Mouse (Mus musculus) midbrain, embryonic 11.5 days (tissue): ENCODE results near the gene Cln3. TPM values are rescaled to one million over a fixed set of nuclear protein-coding genes. Genes with fewer than 3 reads are reported as not detected.

Experiments
- ATAC-seq: fragments of 200-750 bp; cut with Nextera tagmentation; 2 replicates; pipeline ENCODE4 v1.8.0; 2017; ENCODE audit warnings: moderate TSS enrichment, moderate library complexity; ENCODE audit not compliant: low FRiP score
- DNase-seq: peaks from one replicate; pipeline ENCODE4 v3.0.0; 2015; ENCODE audit warnings: low spot score; ENCODE audit errors: missing footprints
- H3K27ac ChIP-seq: fragments of 300-500 bp; sonication (generic); 2 replicates; pipeline ENCODE4 v1.5.1; 2014; ENCODE audit warnings: low read depth, low read length
- H3K27me3 ChIP-seq: fragments of 300-500 bp; sonication (generic); 2 replicates; pipeline ENCODE4 v1.6.1; 2014; ENCODE audit warnings: mild to moderate bottlenecking, low read length, moderate library complexity, mixed read lengths; ENCODE audit not compliant: control insufficient read depth, insufficient read depth
- H3K36me3 ChIP-seq: fragments of 300-500 bp; sonication (generic); 2 replicates; pipeline ENCODE4 v1.6.1; 2014; ENCODE audit warnings: mild to moderate bottlenecking, low read length, moderate library complexity, mixed read lengths; ENCODE audit not compliant: control insufficient read depth, insufficient read depth
- H3K4me1 ChIP-seq: fragments of 300-500 bp; sonication (generic); 2 replicates; pipeline ENCODE4 v1.6.1; 2014; ENCODE audit warnings: low read length; ENCODE audit not compliant: control insufficient read depth, insufficient read depth
- H3K4me2 ChIP-seq: fragments of 300-500 bp; sonication (generic); 2 replicates; pipeline ENCODE4 v1.6.1; 2014; ENCODE audit warnings: mild to moderate bottlenecking, moderate library complexity
- H3K4me3 ChIP-seq: fragments of 300-500 bp; sonication (generic); 2 replicates; pipeline ENCODE4 v1.5.1; 2014; ENCODE audit warnings: low read depth, low read length
- H3K9ac ChIP-seq: fragments of 300-500 bp; sonication (generic); 2 replicates; pipeline ENCODE4 v1.6.1; 2014; ENCODE audit warnings: low read length
- H3K9me3 ChIP-seq: fragments of 300-500 bp; sonication (generic); 2 replicates; pipeline ENCODE4 v1.6.1; 2016; ENCODE audit warnings: low read length; ENCODE audit not compliant: control insufficient read depth
- WGBS: fragments of 180-500 bp; shearing (Covaris S2); extraction: QIAGEN DNeasy Blood & Tissue Kit; methylation state at CpG from one replicate; pipeline ENCODE4 v1.1.7; 2014; 5-methylcytosine and 5-hydroxymethylcytosine counted together
- polyA plus RNA-seq: library from polyadenylated mRNA; unstranded; fragments of >200 nt; fragmentation: Nextera tagmentation; extraction: Ambion mirVana; gene quantifications from 2 replicates; pipeline ENCODE4 v1.2.1, GENCODE M21; 2014

The Cln3 gene
- polyA plus RNA-seq, 1 experiment from 2014 or later = 22.4 TPM

DNA sequence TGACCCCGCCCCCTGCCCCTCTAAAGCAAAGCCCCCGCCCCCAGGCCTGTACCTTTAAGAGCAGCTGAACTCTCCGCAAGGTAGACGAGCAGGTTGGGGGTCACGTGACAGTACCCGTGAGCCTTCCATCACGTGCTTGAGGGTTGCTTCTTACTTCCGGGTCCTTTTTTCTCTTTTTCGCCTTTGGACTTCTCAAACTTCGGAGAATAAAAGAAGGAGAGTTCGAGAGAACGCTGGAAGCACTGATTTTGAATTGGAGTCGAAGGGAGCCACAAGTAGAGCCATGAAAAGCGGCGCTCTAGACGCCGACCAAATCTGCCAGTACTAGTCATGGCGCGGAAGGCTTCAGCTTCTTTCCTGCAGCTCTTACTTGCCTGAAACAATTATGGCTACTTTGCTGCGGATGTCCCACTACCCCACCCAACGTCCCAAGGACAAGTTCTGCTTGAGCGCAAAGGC lies 2.3 kb downstream of the Cln3 start:
- no peaks in the 10 kb centered on the region for H3K9me3 ChIP-seq
- WGBS = 1% methylated on average over 22 of the region's 22 CpGs
- DNase-seq = peak; percentile 99
- peak overlapping the region; percentile 58 for H3K4me3 ChIP-seq
- peaks cover 6% of the 10 kb centered on the region for H3K4me1 ChIP-seq
- H3K27ac ChIP-seq = peak overlapping the region; percentile 75; the same call in 1 of the 2 replicates
- peak overlapping the region; percentile 69 for H3K9ac ChIP-seq
- H3K27me3 ChIP-seq = peaks cover 3% of the 10 kb centered on the region; the same call in 1 of the 2 replicates
- peak; percentile 86 for ATAC-seq
- peak overlapping the region; percentile 83 for H3K4me2 ChIP-seq
- H3K36me3 ChIP-seq = no peaks in the 10 kb centered on the region

DNA sequence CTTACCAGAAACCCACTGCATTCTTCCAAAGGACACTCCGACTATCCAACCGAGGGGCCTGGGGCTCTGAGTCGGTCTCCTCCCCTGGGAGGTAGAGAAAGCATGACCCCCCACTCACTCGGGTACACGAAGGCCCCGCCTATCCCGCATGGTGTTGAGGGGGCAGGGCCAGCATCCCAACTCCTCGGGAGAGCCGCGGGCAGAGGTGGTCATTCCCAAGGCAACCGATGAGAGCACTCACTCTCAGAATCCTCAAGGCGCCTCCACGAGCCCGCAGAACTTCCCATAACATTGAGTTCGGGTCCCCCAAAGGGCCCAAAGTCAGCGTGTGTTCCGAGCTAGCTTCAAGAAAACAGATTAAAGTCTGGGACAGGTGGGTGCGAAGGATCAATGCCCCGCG lies 2.9 kb downstream of the Cln3 start:
- Histone ChIP-seq H3K9me3 (no peaks in the 10 kb centered on the region), H3K4me1 (peaks cover 3% of the 10 kb centered on the region; the same call in 1 of the 2 replicates), H3K27ac (no peak overlapping the region; the same call in 1 of the 2 replicates), H3K9ac (peak overlapping the region; percentile 69), H3K4me3 (peak overlapping the region; percentile 58), H3K36me3 (no peaks in the 10 kb centered on the region), H3K4me2 (peak overlapping the region; percentile 83), H3K27me3 (peaks cover 3% of the 10 kb centered on the region; the same call in 1 of the 2 replicates)
- DNase-seq = peak; percentile 90
- 2% methylated on average over 20 of the region's 20 CpGs for WGBS
- ATAC-seq = peak; percentile 76

DNA sequence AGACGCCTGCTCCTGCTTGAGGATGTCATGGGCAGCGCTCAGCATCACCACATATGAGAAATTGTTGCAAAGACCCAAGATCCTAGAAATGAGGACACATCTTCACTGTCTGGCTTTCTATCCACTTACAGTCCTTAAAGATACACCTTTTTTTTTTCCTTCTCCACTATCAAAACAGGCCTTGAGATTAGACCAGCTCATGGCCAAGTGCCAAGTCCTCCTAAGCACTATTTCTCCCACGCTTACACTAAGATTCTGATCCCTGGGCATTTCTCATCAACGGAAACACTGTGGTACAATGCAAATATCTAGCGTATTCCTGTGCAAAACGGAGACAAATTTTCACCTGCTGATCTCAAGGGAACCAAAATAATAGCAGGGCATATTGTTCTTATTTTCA lies 4.0 kb downstream of the Cln3 start:
- Histone ChIP-seq H3K4me3 (no peak overlapping the region), H3K36me3 (no peaks in the 10 kb centered on the region), H3K9me3 (no peaks in the 10 kb centered on the region), H3K9ac (no peak overlapping the region), H3K27me3 (peaks cover 3% of the 10 kb centered on the region; the same call in 1 of the 2 replicates), H3K4me2 (no peak overlapping the region), H3K27ac (no peak overlapping the region), H3K4me1 (peaks cover 3% of the 10 kb centered on the region; the same call in 1 of the 2 replicates)
- ATAC-seq (no peak), DNase-seq (no peak)
- 94% methylated on average over 6 of the region's 6 CpGs for WGBS

DNA sequence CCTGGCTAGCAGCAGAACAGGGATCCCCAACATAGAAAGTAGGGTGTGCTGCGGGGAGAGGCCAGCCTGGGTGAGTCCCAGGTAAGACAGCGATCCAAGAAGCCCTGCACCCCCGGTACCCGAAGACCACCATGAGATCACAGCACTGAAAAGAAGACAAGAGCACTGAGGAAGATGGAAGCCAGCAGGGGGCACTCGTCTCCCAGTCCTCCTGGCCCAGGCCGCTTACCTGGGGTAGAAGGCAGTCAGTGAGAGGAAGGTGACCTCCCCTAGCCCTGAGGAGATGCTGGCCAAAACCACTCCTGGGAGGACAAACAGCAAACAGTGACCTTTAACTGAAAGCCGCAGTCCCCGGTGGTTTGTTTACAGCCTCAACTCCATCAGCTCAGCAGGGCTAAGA lies 6.4 kb downstream of the Cln3 start:
- Histone ChIP-seq H3K36me3 (no peaks in the 10 kb centered on the region), H3K4me3 (no peak overlapping the region), H3K4me2 (no peak overlapping the region), H3K27me3 (no peaks in the 10 kb centered on the region), H3K4me1 (peaks cover 3% of the 10 kb centered on the region; the same call in 1 of the 2 replicates), H3K9ac (no peak overlapping the region), H3K27ac (no peak overlapping the region), H3K9me3 (no peaks in the 10 kb centered on the region)
- DNase-seq (peak; percentile 87), ATAC-seq (no peak)
- WGBS = 64% methylated on average over 8 of the region's 8 CpGs

DNA sequence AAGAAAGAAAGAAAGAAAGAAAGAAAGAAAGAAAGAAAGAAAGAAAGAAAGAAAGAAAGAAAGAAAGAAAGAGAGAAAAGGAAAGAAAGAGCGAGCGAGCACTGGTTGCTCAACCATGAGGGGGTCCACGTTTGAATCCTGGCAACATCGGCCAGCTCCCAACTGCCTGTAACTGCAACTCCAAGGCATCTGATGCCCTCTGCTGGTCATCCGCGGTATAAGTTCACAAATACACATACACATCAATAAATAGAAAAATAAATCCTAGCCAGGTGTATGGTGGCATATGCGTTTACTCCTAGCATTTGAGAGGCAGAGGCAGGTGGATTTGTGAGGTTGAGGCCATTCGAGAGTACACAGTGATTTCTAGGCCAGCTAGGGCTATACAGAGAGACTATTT lies 8.7 kb downstream of the Cln3 start:
- DNase-seq (no peak), ATAC-seq (no peak)
- Histone ChIP-seq H3K27ac (no peak overlapping the region), H3K9ac (no peak overlapping the region), H3K27me3 (no peaks in the 10 kb centered on the region), H3K4me3 (no peak overlapping the region), H3K4me1 (no peaks in the 10 kb centered on the region), H3K36me3 (no peaks in the 10 kb centered on the region), H3K4me2 (no peak overlapping the region), H3K9me3 (no peaks in the 10 kb centered on the region)
- 42% methylated on average over 8 of the region's 8 CpGs for WGBS

DNA sequence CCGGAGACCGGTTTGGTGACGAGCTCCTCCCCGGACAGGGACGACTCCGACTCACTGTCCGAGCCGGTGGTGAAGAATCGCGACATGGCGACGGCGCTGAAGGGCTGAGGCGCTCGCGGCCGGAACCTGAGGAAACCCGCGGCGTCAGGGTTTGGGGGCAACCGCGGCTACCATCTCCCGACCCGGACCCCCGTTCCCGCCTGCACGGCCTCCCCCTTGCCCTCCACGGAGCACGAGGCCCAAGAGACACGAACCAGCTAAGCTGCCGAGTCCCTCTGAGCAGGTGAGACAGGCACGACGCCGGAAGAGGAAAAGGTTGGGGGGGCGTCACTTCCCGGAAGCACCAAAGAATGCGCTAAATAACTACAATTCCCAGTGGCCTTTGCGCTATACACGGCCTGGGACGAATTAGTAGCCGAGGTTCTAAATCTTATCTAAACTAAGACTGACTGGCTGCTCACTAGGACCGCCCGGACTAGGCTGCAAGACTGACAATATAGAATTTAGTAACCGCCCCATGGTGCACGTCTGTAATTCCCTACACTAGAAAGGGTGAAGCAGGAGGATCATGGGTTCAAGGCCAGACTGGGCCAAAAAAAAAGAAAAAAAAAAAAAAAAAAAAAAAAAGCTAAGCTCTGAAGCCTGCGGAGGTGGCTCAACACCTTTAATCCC lies 19.4 kb downstream of the Cln3 start, which contains the start of gene Eif3c:
Gene Eif3c, minus strand, starts transcription at position 318 of the 672 bp plus-strand sequence.
- H3K27me3 ChIP-seq = no peaks in the 10 kb centered on the region
- peaks cover 10% of the 10 kb centered on the region; the same call in 1 of the 2 replicates for H3K36me3 ChIP-seq
- H3K4me2 ChIP-seq = peak within 1 kb of the TSS; percentile 77
- H3K27ac ChIP-seq = 0 out of 2 replicates have a peak within 1 kb of the TSS, but pooled peaks have one; percentile 18
- 0 out of 2 replicates have a peak, but pooled peaks cover 2% of the 10 kb centered on the region for H3K4me1 ChIP-seq
- ATAC-seq (peak; percentile 93), DNase-seq (peak; percentile 99)
- under 1% methylated on average over 46 of the region's 46 CpGs for WGBS
- H3K4me3 ChIP-seq = peak within 1 kb of the TSS; percentile 84
- peak within 1 kb of the TSS; percentile 83 for H3K9ac ChIP-seq
- no peaks in the 10 kb centered on the region for H3K9me3 ChIP-seq

DNA sequence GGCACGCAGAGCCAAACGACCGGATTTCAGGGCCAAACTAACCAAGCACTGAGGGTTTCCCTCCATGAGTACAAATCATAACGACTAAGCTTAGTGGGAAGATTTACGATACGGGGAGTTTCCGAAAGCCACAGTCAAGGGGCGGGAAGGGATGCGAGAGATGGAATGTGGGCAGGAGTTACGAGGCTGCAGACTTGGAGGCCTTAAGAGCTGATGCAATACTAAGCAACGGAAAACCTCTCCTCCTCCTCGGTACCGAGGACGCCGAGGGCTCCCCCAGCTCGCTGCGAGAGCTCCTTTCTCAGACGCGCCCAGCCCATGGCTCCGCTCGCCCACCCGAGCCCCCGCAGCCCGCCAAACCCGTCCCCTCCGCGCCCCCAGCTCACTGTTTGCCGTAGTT lies 19.9 kb downstream of the Cln3 start:
- Histone ChIP-seq H3K4me3 (peak overlapping the region; percentile 84), H3K4me2 (peak overlapping the region; percentile 77), H3K9me3 (no peaks in the 10 kb centered on the region), H3K9ac (peak overlapping the region; percentile 83), H3K27ac (0 out of 2 replicates have a peak overlapping the region, but pooled peaks have one; percentile 18), H3K36me3 (peaks cover 11% of the 10 kb centered on the region; the same call in 1 of the 2 replicates), H3K4me1 (0 out of 2 replicates have a peak, but pooled peaks cover 2% of the 10 kb centered on the region), H3K27me3 (no peaks in the 10 kb centered on the region)
- DNase-seq = peak; percentile 94
- under 1% methylated on average over 27 of the region's 28 CpGs for WGBS
- no peak for ATAC-seq

DNA sequence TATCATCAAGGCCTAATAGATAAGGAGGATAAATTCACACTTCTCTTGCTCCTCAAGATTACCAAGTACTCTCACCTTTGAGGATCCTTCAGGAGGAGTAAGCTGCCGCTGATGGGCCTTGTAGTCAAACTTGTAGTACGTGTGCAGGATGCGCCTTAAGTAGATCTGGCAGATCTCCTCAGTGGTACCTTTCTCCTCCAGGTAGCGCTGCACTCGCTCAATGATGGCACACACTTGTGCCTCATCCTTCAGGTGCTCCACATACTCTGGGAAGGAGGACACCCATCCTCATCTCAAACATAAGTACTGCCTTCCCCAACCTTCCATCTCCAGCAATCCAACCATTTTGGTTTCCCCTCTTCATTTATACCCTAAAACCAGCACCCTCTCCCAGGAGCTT lies 29.0 kb downstream of the Cln3 start:
- no peaks in the 10 kb centered on the region for H3K27me3 ChIP-seq
- H3K4me1 ChIP-seq = no peaks in the 10 kb centered on the region
- no peaks in the 10 kb centered on the region for H3K9me3 ChIP-seq
- H3K9ac ChIP-seq = no peak overlapping the region
- WGBS = 98% methylated on average over 5 of the region's 5 CpGs
- ATAC-seq (no peak), DNase-seq (no peak)
- no peak overlapping the region for H3K4me2 ChIP-seq
- peaks cover 47% of the 10 kb centered on the region for H3K36me3 ChIP-seq
- H3K4me3 ChIP-seq = no peak overlapping the region
- H3K27ac ChIP-seq = no peak overlapping the region

DNA sequence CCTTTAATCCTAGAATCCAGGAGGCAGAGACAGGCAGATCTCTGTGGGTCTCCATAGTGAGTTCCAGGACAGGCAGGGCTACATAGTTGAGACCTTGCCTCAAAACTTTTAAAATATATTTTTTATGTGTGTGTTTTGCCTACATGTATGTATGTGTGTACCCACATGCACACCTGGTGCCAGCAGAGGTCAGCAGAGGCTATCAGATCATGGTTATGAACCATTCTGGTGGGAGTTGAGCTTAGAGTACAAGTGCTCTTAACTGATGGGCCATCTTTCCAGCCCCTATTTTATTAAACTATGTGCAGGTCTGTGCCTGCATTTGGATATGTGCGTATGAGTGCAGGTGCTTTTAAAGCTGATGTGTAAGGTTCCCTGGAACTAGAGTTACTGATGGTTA lies 30.8 kb downstream of the Cln3 start:
- ATAC-seq = no peak
- Histone ChIP-seq H3K4me3 (no peak overlapping the region), H3K4me1 (no peaks in the 10 kb centered on the region), H3K4me2 (no peak overlapping the region), H3K27ac (no peak overlapping the region), H3K27me3 (no peaks in the 10 kb centered on the region), H3K36me3 (peaks cover 56% of the 10 kb centered on the region), H3K9ac (no peak overlapping the region), H3K9me3 (no peaks in the 10 kb centered on the region)
- WGBS = 95% methylated on average over 1 of the region's 1 CpGs
- no peak for DNase-seq
